Mouse (Mus musculus) midbrain, embryonic 11.5 days (tissue): ENCODE measurements around the gene Srl. TPM values are rescaled to one million over a fixed set of nuclear protein-coding genes. Genes with fewer than 3 reads are reported as not detected.

Experiments used
- ATAC-seq: fragments of 200-750 bp; cut with Nextera tagmentation; 2 replicates; pipeline ENCODE4 v1.8.0; 2017; ENCODE audit warnings: moderate TSS enrichment, moderate library complexity; ENCODE audit not compliant: low FRiP score
- DNase-seq: peaks from one replicate; pipeline ENCODE4 v3.0.0; 2015; ENCODE audit warnings: low spot score; ENCODE audit errors: missing footprints
- H3K27ac ChIP-seq: fragments of 300-500 bp; sonication (generic); 2 replicates; pipeline ENCODE4 v1.5.1; 2014; ENCODE audit warnings: low read depth, low read length
- H3K27me3 ChIP-seq: fragments of 300-500 bp; sonication (generic); 2 replicates; pipeline ENCODE4 v1.6.1; 2014; ENCODE audit warnings: mild to moderate bottlenecking, low read length, moderate library complexity, mixed read lengths; ENCODE audit not compliant: control insufficient read depth, insufficient read depth
- H3K36me3 ChIP-seq: fragments of 300-500 bp; sonication (generic); 2 replicates; pipeline ENCODE4 v1.6.1; 2014; ENCODE audit warnings: mild to moderate bottlenecking, low read length, moderate library complexity, mixed read lengths; ENCODE audit not compliant: control insufficient read depth, insufficient read depth
- H3K4me1 ChIP-seq: fragments of 300-500 bp; sonication (generic); 2 replicates; pipeline ENCODE4 v1.6.1; 2014; ENCODE audit warnings: low read length; ENCODE audit not compliant: control insufficient read depth, insufficient read depth
- H3K4me2 ChIP-seq: fragments of 300-500 bp; sonication (generic); 2 replicates; pipeline ENCODE4 v1.6.1; 2014; ENCODE audit warnings: mild to moderate bottlenecking, moderate library complexity
- H3K4me3 ChIP-seq: fragments of 300-500 bp; sonication (generic); 2 replicates; pipeline ENCODE4 v1.5.1; 2014; ENCODE audit warnings: low read depth, low read length
- H3K9ac ChIP-seq: fragments of 300-500 bp; sonication (generic); 2 replicates; pipeline ENCODE4 v1.6.1; 2014; ENCODE audit warnings: low read length
- H3K9me3 ChIP-seq: fragments of 300-500 bp; sonication (generic); 2 replicates; pipeline ENCODE4 v1.6.1; 2016; ENCODE audit warnings: low read length; ENCODE audit not compliant: control insufficient read depth
- WGBS: fragments of 180-500 bp; shearing (Covaris S2); extraction: QIAGEN DNeasy Blood & Tissue Kit; methylation state at CpG from one replicate; pipeline ENCODE4 v1.1.7; 2014; 5-methylcytosine and 5-hydroxymethylcytosine counted together
- polyA plus RNA-seq: library from polyadenylated mRNA; unstranded; fragments of >200 nt; fragmentation: Nextera tagmentation; extraction: Ambion mirVana; gene quantifications from 2 replicates; pipeline ENCODE4 v1.2.1, GENCODE M21; 2014

Gene Srl
- polyA plus RNA-seq, 1 experiment from 2014 or later: 20.0 TPM

DNA sequence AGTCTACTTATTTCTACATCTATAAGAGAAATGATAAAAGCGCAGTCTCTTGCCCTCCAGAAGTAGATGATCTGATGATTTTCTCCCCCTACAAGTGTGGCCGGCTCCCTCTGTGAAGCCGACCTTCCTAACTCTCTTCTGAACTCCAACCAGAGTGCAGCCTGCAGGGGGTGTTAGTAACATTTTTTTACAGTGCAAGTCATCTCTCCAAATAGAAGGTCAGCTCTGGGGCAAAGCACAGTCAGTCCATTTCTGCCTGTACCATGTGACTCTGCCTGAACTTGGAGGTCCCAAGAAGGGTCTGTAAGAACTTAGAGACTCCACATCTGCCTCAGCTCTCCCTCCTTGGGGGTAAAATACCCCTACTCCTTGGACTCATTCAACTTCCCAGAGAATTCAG is 27.2 kb downstream of the Srl start:
- Histone ChIP-seq H3K9ac (no peak overlapping the region), H3K4me1 (no peaks in the 10 kb centered on the region), H3K27ac (no peak overlapping the region), H3K9me3 (no peaks in the 10 kb centered on the region), H3K4me2 (no peak overlapping the region), H3K4me3 (no peak overlapping the region), H3K27me3 (no peaks in the 10 kb centered on the region), H3K36me3 (no peaks in the 10 kb centered on the region)
- DNase-seq (no peak), ATAC-seq (no peak)
- WGBS: 85% methylated on average over 3 of the region's 3 CpGs

GRCm38 (mm10) chr16:4512661-4513438 is 28.8 kb downstream of the Srl start:
- Histone ChIP-seq H3K4me2 (no peak overlapping the region), H3K4me3 (no peak overlapping the region), H3K9ac (no peak overlapping the region), H3K4me1 (no peaks in the 10 kb centered on the region), H3K36me3 (no peaks in the 10 kb centered on the region), H3K27ac (no peak overlapping the region), H3K27me3 (no peaks in the 10 kb centered on the region), H3K9me3 (no peaks in the 10 kb centered on the region)
- WGBS: 91% methylated on average over 3 of the region's 3 CpGs
- DNase-seq (no peak), ATAC-seq (no peak)

GRCm38 (mm10) chr16:4511371-4511770 is 30.2 kb downstream of the Srl start:
- Histone ChIP-seq H3K27ac (no peak overlapping the region), H3K9me3 (no peaks in the 10 kb centered on the region), H3K4me1 (no peaks in the 10 kb centered on the region), H3K4me3 (no peak overlapping the region), H3K36me3 (no peaks in the 10 kb centered on the region), H3K27me3 (no peaks in the 10 kb centered on the region), H3K9ac (no peak overlapping the region), H3K4me2 (no peak overlapping the region)
- no peak for ATAC-seq
- WGBS: 90% methylated on average over 2 of the region's 2 CpGs
- no peak for DNase-seq

DNA sequence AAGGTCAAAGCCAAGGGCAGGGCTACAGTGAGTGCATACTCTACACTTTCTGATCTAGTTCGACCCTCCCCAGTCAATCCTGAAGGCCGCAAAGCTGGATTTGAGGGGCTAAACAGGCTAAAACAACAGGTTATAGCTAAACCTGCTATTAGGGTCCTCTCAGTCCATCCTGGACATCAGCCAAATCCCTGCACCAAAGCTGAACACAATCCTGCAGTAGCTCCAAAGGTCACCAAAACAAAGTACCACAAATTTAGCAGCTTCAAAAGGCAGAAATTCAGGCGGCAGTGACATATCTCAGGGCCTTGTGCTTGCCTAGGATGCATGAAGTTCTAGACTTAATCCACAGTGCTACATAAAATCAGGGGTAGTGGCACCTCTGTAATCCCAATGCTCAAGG is 35.4 kb downstream of the Srl start:
- H3K36me3 ChIP-seq: no peaks in the 10 kb centered on the region
- 86% methylated on average over 3 of the region's 3 CpGs for WGBS
- no peaks in the 10 kb centered on the region for H3K27me3 ChIP-seq
- H3K9ac ChIP-seq: no peak overlapping the region
- DNase-seq (no peak), ATAC-seq (no peak)
- no peak overlapping the region for H3K4me2 ChIP-seq
- no peak overlapping the region for H3K27ac ChIP-seq
- no peaks in the 10 kb centered on the region for H3K9me3 ChIP-seq
- H3K4me3 ChIP-seq: no peak overlapping the region
- H3K4me1 ChIP-seq: no peaks in the 10 kb centered on the region

- H3K9ac ChIP-seq: no peak overlapping the region
- no peak overlapping the region for H3K4me3 ChIP-seq
- no peak overlapping the region for H3K27ac ChIP-seq
- no peaks in the 10 kb centered on the region for H3K36me3 ChIP-seq
- DNase-seq: no peak
- no peaks in the 10 kb centered on the region for H3K27me3 ChIP-seq
- no peaks in the 10 kb centered on the region for H3K4me1 ChIP-seq
- no peaks in the 10 kb centered on the region for H3K9me3 ChIP-seq
- H3K4me2 ChIP-seq: no peak overlapping the region
- ATAC-seq: no peak
- WGBS: 97% methylated on average over 1 of the region's 1 CpGs
These were observed 38.1 kb downstream of the Srl start for GRCm38 (mm10) chr16:4503495-4503894.

DNA sequence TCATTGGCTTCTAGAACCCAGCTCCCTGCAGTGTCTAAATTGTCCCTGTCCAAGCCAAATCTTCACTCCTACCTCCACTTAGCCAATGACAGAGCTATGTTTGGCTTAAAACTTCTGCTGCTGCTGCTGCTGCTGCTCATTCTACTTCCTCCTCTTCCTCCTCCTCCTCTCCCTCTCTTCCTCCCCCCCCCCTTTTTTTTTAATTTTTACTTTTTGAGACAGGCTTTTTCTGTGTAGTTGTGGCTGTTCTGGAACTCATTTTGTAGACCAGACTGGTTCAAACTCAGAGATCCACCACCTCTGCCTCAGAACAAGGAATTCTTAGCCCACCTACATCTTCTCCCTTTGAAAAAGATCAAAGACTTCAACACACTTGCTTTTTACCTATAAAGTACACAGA is 39.0 kb downstream of the Srl start:
- ATAC-seq (no peak), DNase-seq (no peak)
- no peaks in the 10 kb centered on the region for H3K9me3 ChIP-seq
- H3K36me3 ChIP-seq: no peaks in the 10 kb centered on the region
- no peak overlapping the region for H3K4me3 ChIP-seq
- H3K4me1 ChIP-seq: no peaks in the 10 kb centered on the region
- no peak overlapping the region for H3K27ac ChIP-seq
- H3K27me3 ChIP-seq: no peaks in the 10 kb centered on the region
- H3K9ac ChIP-seq: no peak overlapping the region
- no peak overlapping the region for H3K4me2 ChIP-seq

- Histone ChIP-seq H3K4me3 (no peak overlapping the region), H3K9me3 (no peaks in the 10 kb centered on the region), H3K4me1 (no peaks in the 10 kb centered on the region), H3K27me3 (no peaks in the 10 kb centered on the region), H3K27ac (no peak overlapping the region), H3K4me2 (no peak overlapping the region), H3K9ac (no peak overlapping the region), H3K36me3 (no peaks in the 10 kb centered on the region)
- no peak for DNase-seq
- no peak for ATAC-seq
- 88% methylated on average over 3 of the region's 3 CpGs for WGBS
These were observed 39.9 kb downstream of the Srl start for GRCm38 (mm10) chr16:4501703-4502102.

GRCm38 (mm10) chr16:4500598-4501385 is 40.8 kb downstream of the Srl start:
- WGBS: 82% methylated on average over 8 of the region's 8 CpGs
- H3K9me3 ChIP-seq: no peaks in the 10 kb centered on the region
- H3K27ac ChIP-seq: no peak overlapping the region

DNA sequence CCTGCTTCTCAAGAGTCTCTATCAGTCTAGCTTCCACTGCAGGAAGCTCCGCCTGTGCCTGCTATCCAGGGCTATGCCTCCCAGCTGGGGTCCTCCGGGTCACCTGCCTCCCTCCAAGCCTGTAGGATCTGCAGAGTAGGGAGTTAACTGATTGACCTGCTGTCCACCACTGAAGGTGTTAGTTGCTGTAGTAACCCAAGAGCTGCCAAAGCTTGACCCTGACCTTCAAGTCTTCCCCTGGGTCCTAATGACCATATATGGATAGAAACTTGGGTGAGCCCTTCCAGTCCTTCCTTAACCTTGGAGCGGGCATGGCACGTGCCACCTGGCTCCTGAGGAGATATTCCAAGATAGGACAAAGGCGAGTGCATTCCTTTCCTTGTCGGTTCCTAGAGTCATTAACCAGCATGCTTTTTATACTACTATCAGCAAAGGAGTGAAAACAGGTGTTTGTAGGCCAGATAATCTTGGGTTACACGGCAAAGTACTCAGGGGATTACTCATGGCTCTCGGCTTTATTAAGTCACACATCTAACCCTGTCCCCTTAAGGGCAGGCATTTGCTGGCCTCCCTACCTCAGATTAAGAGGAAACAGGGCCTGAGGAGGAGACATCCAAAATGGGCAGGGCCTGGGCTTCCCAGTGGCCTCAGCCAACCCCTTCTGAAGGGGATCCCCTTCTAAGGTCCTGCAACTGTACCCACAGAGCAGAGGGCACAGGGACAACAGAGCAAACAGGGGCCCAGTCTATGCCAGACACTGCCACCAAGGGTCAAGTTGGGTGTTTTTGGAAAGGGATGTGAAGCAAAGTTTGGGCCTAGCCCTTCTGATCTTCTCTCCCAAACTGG is 43.6 kb downstream of the Srl start:
- DNase-seq (no peak), ATAC-seq (no peak)
- Histone ChIP-seq H3K9ac (no peak overlapping the region), H3K27me3 (no peaks in the 10 kb centered on the region), H3K27ac (no peak overlapping the region), H3K4me1 (no peaks in the 10 kb centered on the region), H3K36me3 (no peaks in the 10 kb centered on the region), H3K4me2 (no peak overlapping the region), H3K4me3 (no peak overlapping the region), H3K9me3 (no peaks in the 10 kb centered on the region)
- WGBS: 77% methylated on average over 8 of the region's 8 CpGs

More at GRCm38 (mm10) chr16:4500598-4501385, 40.8 kb downstream of the Srl start:
- Histone ChIP-seq H3K4me3 (no peak overlapping the region), H3K27me3 (no peaks in the 10 kb centered on the region), H3K9ac (no peak overlapping the region), H3K36me3 (no peaks in the 10 kb centered on the region), H3K4me2 (no peak overlapping the region), H3K4me1 (no peaks in the 10 kb centered on the region)
- no peak for DNase-seq
- no peak for ATAC-seq
